Mouse (Mus musculus) spleen, embryonic (tissue): ENCODE data around the gene Aplp2.

Source experiments
- CTCF ChIA-PET: fragments of 350-600 bp; sonication (Branson Sonifier 250); formaldehyde crosslinking; loops from one replicate; lab custom pipeline; 2022; lab: Charles Lee

The Aplp2 gene

DNA sequence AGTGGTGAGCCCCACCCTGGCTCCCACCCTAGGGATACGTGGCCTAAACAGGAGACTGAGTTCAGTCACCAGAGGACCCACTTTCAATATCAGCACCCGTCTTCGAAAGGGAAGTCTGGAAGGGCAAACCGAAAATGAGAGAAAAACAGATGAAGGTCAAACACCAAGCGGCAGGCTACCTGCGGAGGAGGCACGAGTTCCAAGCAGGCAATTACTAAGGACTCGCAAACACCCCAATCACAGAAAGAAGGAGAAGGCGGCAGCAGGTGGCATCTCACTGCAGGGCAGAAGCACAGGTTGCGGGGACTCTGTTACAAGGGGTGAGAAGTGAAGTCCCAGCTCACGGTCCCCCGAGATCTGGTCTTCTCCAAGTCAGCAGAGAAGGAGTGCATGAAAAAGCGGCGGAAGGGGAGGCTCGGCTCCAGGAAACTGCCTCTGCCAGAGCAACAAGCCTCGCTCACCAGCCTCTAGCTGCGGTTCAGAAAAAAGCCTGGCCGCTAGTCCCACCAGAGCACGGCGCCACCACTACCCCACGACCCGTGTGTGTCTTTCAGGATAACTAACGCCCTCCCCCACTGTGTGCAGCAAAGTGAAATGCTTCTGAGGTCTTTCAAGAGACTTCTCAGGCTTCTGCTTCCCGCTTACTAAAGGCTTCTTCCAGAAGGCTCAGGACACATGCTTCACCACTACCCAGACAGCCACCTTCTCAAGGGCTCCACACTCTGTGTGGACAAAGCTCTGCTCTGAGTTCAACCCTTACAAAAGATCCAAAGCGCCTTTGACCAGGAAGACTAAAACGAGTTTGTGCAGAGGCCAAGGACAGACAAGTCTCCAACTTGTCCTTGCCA, 81.0 kb downstream of the Aplp2 start:
- CTCF ChIA-PET: interaction anchor here (0.7 kb wide), 1 partner anchor 22 kb away, joined by 3 read pairs; no protein-coding TSS in a partner anchor

DNA sequence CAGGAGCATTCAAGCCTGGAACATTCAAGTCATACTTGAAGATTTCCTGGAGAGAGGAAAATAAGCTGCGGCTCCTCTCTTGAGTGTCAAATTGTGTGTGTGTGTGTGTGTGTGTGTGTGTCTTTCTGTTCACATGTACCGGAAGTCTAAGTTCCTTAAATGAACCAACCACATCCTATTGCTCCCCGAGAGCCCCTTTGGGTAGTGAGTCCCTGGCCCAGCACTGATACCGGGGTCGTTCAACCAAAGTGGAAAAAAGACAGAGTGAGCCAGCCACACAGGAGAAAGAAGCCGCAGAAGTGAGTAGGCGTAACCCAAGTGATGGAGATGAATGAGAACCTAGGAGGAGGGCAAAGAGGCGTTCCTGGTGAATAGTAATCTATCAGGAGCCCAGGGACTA, 81.7 kb downstream of the Aplp2 start:
- CTCF ChIA-PET: no interaction called here

DNA sequence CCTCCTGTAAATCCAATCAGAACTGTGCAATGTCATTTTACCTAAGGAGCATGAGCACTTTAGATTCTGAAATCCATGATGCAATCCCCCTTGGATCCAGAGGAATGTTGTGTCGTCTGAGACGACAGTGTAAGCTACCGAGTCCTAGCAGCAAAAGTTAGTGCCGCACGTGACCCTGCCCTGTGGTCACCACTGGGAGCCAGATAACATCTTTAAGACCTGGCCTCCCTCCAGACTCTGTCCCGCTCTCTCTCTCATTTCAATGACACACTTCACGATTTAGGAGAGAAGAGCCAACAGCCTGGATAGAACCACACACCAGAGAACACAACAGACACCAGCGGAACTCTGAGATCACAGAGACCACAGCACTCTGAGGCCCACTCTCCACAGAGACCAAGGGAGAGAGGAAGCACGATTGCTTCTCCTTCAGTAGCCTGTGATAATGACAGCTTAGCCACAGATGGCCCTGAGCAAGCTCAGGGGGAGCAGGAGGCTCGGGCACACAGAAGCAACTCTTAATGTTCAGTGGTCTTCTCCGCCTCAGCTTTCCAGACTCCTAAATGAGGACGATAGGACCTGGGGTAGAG, 83.6 kb downstream of the Aplp2 start:
- CTCF ChIA-PET: no interaction called here

DNA sequence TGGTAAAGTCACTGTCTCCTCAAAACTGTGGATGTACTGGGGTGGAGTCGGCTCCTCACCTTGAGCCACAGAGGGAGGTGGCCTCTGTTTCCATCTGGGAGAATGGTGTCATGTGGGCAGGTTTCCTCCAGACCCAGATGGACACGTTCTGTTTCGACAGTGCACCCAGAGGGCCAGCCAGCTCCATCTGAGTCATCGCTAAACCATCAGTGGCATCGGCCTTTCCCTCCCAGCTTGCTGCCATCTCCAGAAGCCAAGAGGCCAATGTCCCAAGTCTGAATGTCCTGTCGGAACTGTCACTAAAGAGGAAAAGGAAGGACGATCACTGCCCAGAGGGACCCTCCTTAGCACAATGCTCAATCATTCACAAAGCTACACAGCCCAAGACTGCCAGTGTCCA, 85.5 kb downstream of the Aplp2 start:
- CTCF ChIA-PET: no interaction called here

DNA sequence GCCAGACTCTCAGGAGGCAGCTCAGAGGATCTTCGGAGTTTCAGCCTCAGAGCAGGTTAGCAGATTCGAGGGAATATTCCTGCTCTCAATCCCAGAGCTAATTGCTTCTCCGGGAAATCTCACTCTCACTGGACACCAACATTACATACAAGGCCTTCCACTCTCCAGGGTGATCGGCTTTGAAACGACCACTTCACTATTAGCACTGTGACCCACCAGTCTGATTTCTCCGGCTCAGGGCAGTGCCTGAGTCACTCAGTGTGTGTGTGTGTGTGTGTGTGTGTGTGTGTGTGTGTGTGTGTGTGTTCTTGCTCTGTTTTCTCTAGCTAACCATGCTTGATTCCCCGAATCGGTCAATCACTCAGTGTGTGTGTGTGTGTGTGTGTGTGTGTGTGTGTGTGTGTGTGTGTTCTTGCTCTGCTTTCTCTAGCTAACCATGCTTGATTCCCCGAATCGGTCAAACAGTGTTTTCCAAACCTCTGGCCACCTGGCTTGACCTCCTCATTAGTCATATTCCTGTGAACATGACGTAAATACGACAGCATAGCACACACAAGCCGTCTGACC, 89.1 kb downstream of the Aplp2 start:
- CTCF ChIA-PET: no interaction called here

DNA sequence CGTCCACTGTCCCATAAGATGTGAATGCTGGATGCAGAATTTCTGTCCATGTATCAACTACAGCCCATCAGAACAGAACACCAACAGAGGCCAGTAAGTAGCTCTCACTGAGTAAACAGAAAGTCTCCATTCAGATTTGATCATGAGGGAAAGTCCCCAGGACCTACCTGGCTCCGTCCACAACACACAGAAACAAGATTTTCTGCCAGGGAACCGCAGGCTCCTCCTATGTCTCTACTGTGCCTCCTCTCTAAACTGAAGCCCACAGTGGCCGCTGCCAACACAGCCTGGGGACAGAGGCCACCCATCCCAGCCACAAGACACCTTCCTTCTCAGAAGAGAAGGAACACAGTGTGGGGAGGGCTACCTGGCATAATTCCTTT, 91.1 kb downstream of the Aplp2 start:
- CTCF ChIA-PET: no interaction called here

DNA sequence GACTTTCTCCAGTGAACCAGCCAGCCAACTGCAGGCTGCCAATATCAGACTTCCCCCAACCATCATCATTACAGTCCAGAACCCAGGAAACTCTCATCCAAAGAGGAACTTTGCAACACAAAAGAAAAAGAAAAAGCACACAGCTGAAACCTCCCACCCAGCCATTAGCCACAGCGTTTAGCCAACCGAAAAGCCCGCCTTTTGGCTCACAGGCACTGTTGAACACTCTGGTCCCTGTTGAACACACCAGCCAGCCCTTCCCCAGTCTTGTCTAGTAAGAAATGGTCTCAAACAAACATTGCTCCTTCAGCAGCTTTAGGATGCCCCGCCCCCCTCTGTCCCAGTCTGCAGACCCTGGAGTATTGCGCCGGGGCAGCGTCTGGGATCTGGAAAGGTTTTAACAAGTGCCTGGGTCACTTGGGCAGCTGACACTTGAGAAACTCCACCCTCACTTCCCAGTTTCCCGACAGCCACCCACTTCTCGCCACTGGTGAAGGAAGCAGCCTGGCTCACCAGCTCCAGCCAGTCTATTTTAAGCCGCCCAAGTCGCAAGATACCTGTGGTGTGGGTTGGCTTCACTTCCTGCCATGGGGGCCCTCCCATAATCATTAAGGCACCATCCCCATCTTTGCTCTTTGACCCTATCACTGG, 91.6 kb downstream of the Aplp2 start:
- CTCF ChIA-PET: no interaction called here

DNA sequence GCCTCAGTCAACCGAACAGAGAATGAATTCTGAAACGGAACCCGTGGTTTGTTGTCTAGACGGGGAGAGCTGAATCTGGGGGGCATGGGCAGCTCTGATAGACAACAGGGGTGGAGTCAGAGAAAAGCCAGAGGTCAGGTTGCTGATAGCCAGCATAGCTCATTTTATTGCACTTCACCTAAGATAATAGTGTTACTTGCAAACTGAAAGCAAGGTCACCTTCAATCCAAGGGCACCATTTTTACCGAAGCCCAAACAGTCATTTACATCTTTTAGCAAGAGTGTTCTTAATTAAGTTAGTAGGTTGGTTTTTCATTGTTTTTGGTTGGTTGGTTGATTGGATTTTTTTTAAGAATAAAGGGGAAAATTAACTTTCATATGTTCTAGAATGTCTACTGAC, 92.2 kb downstream of the Aplp2 start:
- CTCF ChIA-PET: no interaction called here

DNA sequence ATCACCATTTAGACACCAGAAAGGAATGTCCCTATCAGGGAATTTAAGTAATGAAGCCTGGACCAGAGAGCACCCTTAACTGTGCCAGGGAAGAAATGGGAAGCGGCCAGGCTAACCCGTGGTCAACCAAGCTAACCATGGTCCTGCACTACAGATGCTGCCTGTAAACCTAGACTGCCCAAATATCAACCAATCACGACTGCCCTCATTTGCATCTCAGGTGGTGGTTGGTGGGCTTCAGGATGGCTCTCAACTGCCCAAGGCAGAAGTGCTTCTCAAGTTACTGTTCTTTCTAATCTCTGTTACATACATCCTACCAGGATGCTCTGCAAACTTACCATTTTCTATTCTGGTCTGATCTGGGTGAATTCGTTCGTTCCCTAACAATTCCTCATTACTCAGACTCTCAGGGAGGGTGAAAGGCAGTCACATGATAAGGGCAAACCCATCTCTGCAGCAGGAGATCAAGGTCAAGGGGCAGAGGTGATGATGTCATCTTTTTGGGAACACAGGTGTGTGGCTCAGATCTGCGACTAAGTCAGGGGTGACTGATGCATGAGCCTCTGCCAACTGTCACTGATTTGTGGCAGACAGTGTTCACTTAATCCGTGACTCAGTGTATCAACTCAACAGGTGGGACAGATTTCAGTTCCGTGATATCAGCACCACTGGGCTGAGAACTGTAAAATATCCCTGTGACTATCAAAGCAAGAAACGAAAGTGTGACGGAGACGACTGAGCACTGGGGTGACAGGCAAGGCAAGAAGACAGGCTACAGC, 92.9 kb downstream of the Aplp2 start:
- CTCF ChIA-PET: no interaction called here

DNA sequence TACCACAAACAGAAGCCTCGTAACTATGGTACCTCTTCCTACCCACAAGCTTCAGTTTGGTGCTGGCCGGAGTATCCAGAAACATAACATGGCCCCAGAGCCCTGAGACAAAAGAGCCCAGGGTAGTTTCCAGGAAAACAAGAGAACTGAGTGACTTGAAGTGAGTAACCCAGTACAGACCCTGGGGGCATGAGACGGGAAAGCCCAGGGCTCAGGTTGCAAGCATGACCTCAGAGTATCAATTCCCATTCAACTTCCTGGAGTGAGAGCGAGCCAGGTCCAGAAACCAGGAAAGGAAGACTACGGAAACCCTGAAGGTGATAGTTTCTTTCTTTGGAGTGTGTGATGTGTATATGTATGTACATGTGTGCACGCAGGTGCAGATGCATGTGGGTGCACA, 94.1 kb downstream of the Aplp2 start:
- CTCF ChIA-PET: no interaction called here

DNA sequence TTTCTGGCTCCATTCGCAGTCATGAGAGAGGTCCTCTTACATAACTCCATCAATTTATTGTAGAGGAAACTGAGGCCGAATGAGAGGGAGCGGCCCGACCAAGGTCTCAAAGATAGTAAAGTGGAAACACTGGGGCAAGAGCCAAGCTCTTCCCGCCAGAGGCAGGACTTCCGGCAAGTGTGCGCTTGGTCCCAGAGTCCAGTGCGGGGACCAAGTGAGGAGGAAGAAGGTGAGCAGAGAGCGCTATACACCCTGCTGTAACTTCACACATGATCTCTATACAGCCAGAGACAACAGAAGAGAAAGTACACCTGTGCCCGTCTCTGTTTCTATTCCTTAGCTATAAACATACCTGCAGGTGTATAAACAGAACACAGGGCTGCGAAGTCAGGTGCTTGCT, 94.5 kb downstream of the Aplp2 start:
- CTCF ChIA-PET: no interaction called here

DNA sequence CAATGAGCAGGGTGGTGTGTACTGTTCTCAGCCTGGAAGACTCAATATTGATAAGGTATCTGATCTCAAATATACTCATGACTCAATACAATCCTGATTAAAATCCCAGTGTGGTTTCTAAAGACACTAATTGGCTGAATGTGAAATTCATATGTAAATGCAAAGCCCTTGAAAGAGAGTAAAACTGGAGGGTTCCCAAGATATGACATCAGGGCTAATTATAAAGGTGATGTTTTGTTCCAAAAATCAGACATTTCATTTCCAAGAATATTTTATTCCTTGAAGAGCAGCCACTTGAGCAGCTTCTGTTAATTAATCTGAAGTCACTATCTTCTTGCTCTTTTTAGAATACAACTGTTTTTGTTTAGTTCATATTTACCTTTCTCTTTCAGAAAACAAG, 96.0 kb downstream of the Aplp2 start:
- CTCF ChIA-PET: no interaction called here

DNA sequence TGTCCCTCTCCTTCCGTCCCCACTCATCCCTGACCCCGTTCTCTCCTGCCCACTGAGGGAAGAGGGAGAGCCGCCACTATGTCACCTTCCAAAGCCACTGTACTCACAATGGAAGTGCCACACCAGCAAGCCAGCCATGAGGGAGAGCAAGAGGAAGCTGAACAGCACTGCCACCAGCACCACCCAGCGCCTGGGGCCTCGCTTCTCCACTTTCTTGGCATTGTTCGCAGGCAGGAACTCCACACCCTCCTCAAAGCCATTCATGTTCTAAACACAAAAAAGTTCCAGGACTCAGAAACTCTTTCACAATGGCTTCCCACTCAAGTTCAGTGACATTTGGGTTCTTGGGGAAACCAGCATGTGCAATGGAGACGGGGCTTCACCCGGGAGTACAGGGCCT, 103.2 kb downstream of the Aplp2 start:
- CTCF ChIA-PET: no interaction called here
